Mouse (Mus musculus): ENCODE data around the gene Ebf1. TPM values are rescaled to one million over a fixed set of nuclear protein-coding genes. Genes with fewer than 3 reads are reported as not detected.

Gene Ebf1
- polyA plus RNA-seq, 1 experiment from 2014 or later = 111 TPM

Other genes starting within 250 kb of the Ebf1 start
- gene Il12b, start 217.3 kb upstream of the Ebf1 start, polyA plus RNA-seq (2014; fragmentation: Nextera tagmentation; extraction: Ambion mirVana) = not detected in 2 replicates
- gene Ublcp1, start 146.8 kb upstream of the Ebf1 start, polyA plus RNA-seq (2014; fragmentation: Nextera tagmentation; extraction: Ambion mirVana) = 78.9 and 85.8 TPM in 2 replicates
- gene Rnf145, start 98.4 kb upstream of the Ebf1 start, polyA plus RNA-seq (2014; fragmentation: Nextera tagmentation; extraction: Ambion mirVana) = 129 and 147 TPM in 2 replicates